8 mouse cellular contexts compared by ENCODE assay signal in genomic region chr9:20644360-20645081, GRCm38 (mm10). TPM values are rescaled to one million over a fixed set of nuclear protein-coding genes. Genes with fewer than 3 reads are reported as not detected.
DNase-seq lines count a peak whose midpoint lies in the region; ATAC-seq and TF ChIP-seq lines count a peak whose summit lies in the region.

Gene Fbxl12, minus strand, starts transcription at chr9:20644767.

- peak within 1 kb of the TSS; percentile 75 for H3K9ac ChIP-seq in ES-Bruce4 (ENCODE audit: low read depth, poor library complexity, severe bottlenecking)
- H3K9ac ChIP-seq in forebrain, embryonic 12.5 days = peak within 1 kb of the TSS; percentile 86
- H3K9ac ChIP-seq in heart, postnatal 0 days (replicated peaks; ENCODE audit: low read depth, low read length) = peak within 1 kb of the TSS; percentile 95

- peak within 1 kb of the TSS; percentile 98 for H3K4me2 ChIP-seq in forebrain, embryonic 12.5 days
- H3K4me2 ChIP-seq in heart, postnatal 0 days (ENCODE audit: low read depth, low read length) = peak within 1 kb of the TSS; percentile 80

- peak; percentile 40 for ATAC-seq in forebrain, embryonic 12.5 days (ENCODE audit: low FRiP score)
- no peak for ATAC-seq in heart, postnatal 0 days (ENCODE audit: insufficient read depth, low read depth)
- ATAC-seq in neutrophil, adult 5-6 weeks (ENCODE audit: extremely low read depth, insufficient number of reproducible peaks, low FRiP score, poor library complexity, severe bottlenecking) = peak; percentile 81

- under 1% methylated on average over 43 of the region's 43 CpGs for WGBS in forebrain, embryonic 12.5 days
- WGBS in heart, postnatal 0 days = under 1% methylated on average over 43 of the region's 43 CpGs
- WGBS in lung, adult 2 months = under 1% methylated on average over 43 of the region's 43 CpGs

- peaks cover 7% of the 10 kb centered on the region; the same call in 1 of the 2 replicates for H3K36me3 ChIP-seq in ES-Bruce4 (ENCODE audit: control insufficient read depth, insufficient read depth, low read length, poor library complexity, severe bottlenecking)
- peaks cover 29% of the 10 kb centered on the region for H3K36me3 ChIP-seq in forebrain, embryonic 12.5 days (replicated peaks)
- H3K36me3 ChIP-seq in heart, postnatal 0 days (replicated peaks; ENCODE audit: control insufficient read depth, insufficient read depth, low read length) = peaks cover 18% of the 10 kb centered on the region

- H3K4me3 ChIP-seq in ES-Bruce4 (ENCODE audit: low read depth, low read length) = peak within 1 kb of the TSS; percentile 99
- peak within 1 kb of the TSS; percentile 84 for H3K4me3 ChIP-seq in forebrain, embryonic 12.5 days (replicated peaks)
- H3K4me3 ChIP-seq in heart, postnatal 0 days (ENCODE audit: low read depth, low read length) = peak within 1 kb of the TSS; percentile 93
- H3K4me3 ChIP-seq in lung, adult 2 months (replicated peaks; ENCODE audit: extremely low read depth, low read depth, low read length) = peak within 1 kb of the TSS; percentile 96

- H3K27me3 ChIP-seq in ES-Bruce4 (ENCODE audit: control insufficient read depth, insufficient read depth, low read length, poor library complexity, severe bottlenecking) = no peaks in the 10 kb centered on the region
- no peaks in the 10 kb centered on the region for H3K27me3 ChIP-seq in forebrain, embryonic 12.5 days
- no peaks in the 10 kb centered on the region for H3K27me3 ChIP-seq in heart, postnatal 0 days (ENCODE audit: control insufficient read depth, insufficient read depth, low read length)

- H3K4me1 ChIP-seq in ES-Bruce4 (ENCODE audit: control insufficient read depth, insufficient read depth, low read length) = no peaks in the 10 kb centered on the region
- H3K4me1 ChIP-seq in forebrain, embryonic 12.5 days = peaks cover 42% of the 10 kb centered on the region
- H3K4me1 ChIP-seq in heart, postnatal 0 days (ENCODE audit: control insufficient read depth, insufficient read depth) = peaks cover 19% of the 10 kb centered on the region
- H3K4me1 ChIP-seq in lung, adult 2 months (ENCODE audit: control insufficient read depth, insufficient read depth, low read length) = peaks cover 17% of the 10 kb centered on the region

- H3K9me3 ChIP-seq in ES-Bruce4 (replicated peaks; ENCODE audit: control insufficient read depth, insufficient read depth, low read length, poor library complexity, severe bottlenecking) = no peaks in the 10 kb centered on the region
- H3K9me3 ChIP-seq in forebrain, embryonic 12.5 days = no peaks in the 10 kb centered on the region
- H3K9me3 ChIP-seq in heart, postnatal 0 days (replicated peaks; ENCODE audit: control insufficient read depth, low read length) = no peaks in the 10 kb centered on the region

- peak within 1 kb of the TSS; percentile 21; the same call in 1 of the 2 replicates for H3K27ac ChIP-seq in ES-Bruce4 (ENCODE audit: insufficient read depth, low read length)
- peak within 1 kb of the TSS; percentile 81 for H3K27ac ChIP-seq in forebrain, embryonic 12.5 days
- peak within 1 kb of the TSS; percentile 95 for H3K27ac ChIP-seq in heart, postnatal 0 days (ENCODE audit: low read depth)

- DNase-seq in c-Kit-positive CD71-negative TER-119-negative erythroid progenitor cells, embryonic 14.5 days (ENCODE audit: low read depth) = peak; percentile 65
- DNase-seq in heart, postnatal 0 days (ENCODE audit: low spot score) = peak; percentile 84
- peak; percentile 85 for DNase-seq in kidney, postnatal 36 days
- DNase-seq in lung, adult 2 months = peak; percentile 84
- peak; percentile 52 to 69 for DNase-seq in thymus, adult 18-20 months

- TF ChIP-seq EP300 in ES-Bruce4 (IDR thresholded peaks at IDR 0.05; ENCODE audit: insufficient read depth, low read depth, low read length) = no peak
- no peak for TF ChIP-seq EP300 in heart, postnatal 0 days (IDR thresholded peaks at IDR 0.05; ENCODE audit: low read depth)

- TF ChIP-seq CTCF in ES-Bruce4 (IDR thresholded peaks at IDR 0.05; ENCODE audit: low read depth, low read length) = no peak
- no peak for TF ChIP-seq CTCF in heart, postnatal 0 days (IDR thresholded peaks at IDR 0.05; ENCODE audit: low read depth)
- TF ChIP-seq CTCF in lung, adult 2 months (IDR thresholded peaks at IDR 0.05; ENCODE audit: insufficient read depth, low read length) = no peak

- peak; percentile 78 for TF ChIP-seq POLR2A in ES-Bruce4 (IDR thresholded peaks at IDR 0.05; ENCODE audit: insufficient read depth, low read length)
- peak; percentile 93 for TF ChIP-seq POLR2A in lung, adult 2 months (IDR thresholded peaks at IDR 0.05; ENCODE audit: borderline replicate concordance, extremely low read depth, low read depth, low read length)

RNA-seq across cellular contexts. Expression of gene Fbxl12, which starts in this region (rescaled TPM):
- 19.6 and 20.2 TPM in 2 replicates for polyA plus RNA-seq in ES-Bruce4 (2011; ENCODE audit: insufficient read depth, insufficient read length, low read depth, missing spikeins)
- 16.2 and 16.4 TPM in 2 replicates for polyA plus RNA-seq in forebrain, embryonic 12.5 days (2016; fragmentation: Nextera tagmentation; extraction: Ambion mirVana)
- 15.6 and 20.8 TPM in 2 replicates for total RNA-seq in heart, postnatal 0 days (2014; rRNA removed; ENCODE audit: low replicate concordance)
- 12.7 and 13.0 TPM in 2 replicates for polyA plus RNA-seq in heart, postnatal 0 days (2015; fragmentation: Nextera tagmentation; extraction: Ambion mirVana)
- 55.6 and 59.7 TPM in 2 replicates for polyA plus RNA-seq in lung, adult 2 months (2012; rRNA removed)
- 32.3 and 36.5 TPM in 2 replicates for total RNA-seq in neutrophil, adult 5-6 weeks (2017)

Comparison
In these comparisons a context has a peak if more than half of its experiments do, and no peak if none do; other contexts are left out.
1. H3K27ac ChIP-seq: peak in every context shown above with its lines; median percentile 95 in heart, postnatal 0 days; 81 in forebrain, embryonic 12.5 days; 21 in ES-Bruce4.